Mouse (Mus musculus): ENCODE results near the gene Unc5c. TPM values are rescaled to one million over a fixed set of nuclear protein-coding genes. Genes with fewer than 3 reads are reported as not detected.

Gene Unc5c
- polyA plus RNA-seq, 1 experiment from 2014 or later = 0.35 TPM

DNA sequence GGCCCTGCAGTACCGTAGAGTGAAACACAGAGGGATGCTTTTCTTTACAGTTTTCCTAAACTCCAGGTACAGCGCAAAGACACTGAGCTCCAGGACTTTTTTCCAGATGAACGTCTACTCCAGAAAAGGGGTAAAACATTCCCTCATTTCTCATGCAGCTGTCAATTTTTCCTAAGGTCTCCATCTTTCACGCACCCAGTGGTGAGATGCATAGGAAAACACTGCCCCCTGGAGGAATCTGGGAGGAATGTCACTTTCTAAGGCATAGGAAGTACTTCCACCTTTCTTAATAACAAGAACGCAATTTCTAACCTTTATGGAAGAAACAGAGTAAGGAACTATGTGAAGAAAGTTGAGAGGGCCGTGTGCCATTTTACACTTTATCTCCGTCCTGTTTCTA, 373.8 kb downstream of the Unc5c start:
- H3K9me3 ChIP-seq (replicated peaks) = no peaks in the 10 kb centered on the region
- WGBS (ENCODE audit: insufficient replicate concordance) = 30% methylated on average over 7 of the region's 7 CpGs
- no peaks in the 10 kb centered on the region for H3K27me3 ChIP-seq
- no peak for DNase-seq
- no peak overlapping the region for H3K27ac ChIP-seq
- no peak overlapping the region for H3K9ac ChIP-seq
- H3K4me3 ChIP-seq (replicated peaks) = no peak overlapping the region
- no peak overlapping the region for H3K4me2 ChIP-seq
- ATAC-seq (ENCODE audit: low read depth) = no peak
- H3K4me1 ChIP-seq (replicated peaks) = no peaks in the 10 kb centered on the region
- H3K36me3 ChIP-seq = no peaks in the 10 kb centered on the region

DNA sequence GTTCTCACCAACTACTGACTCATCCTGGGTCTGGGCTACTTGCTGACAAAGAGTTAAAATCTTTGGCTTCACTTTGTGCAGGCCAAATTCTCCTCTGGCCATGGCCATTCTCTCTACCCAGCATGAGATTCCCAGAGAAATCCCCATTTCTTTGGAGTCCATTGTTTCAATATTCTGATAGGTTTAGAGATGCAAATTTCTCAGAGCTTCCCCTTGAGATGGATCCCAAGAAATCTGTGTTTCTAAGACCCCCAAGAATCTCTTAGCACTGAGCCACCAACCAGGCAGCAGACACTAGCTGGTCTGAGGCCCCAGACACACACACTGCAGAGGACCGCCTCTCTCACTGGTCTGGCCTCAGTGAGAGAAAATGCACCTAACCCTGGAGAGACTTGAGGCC, 384.2 kb downstream of the Unc5c start:
- no peak for DNase-seq
- Histone ChIP-seq H3K9me3 (replicated peaks) (no peaks in the 10 kb centered on the region), H3K27ac (no peak overlapping the region), H3K4me2 (no peak overlapping the region), H3K27me3 (no peaks in the 10 kb centered on the region), H3K36me3 (no peaks in the 10 kb centered on the region), H3K4me3 (replicated peaks) (no peak overlapping the region), H3K9ac (no peak overlapping the region), H3K4me1 (replicated peaks) (no peaks in the 10 kb centered on the region)
- ATAC-seq (ENCODE audit: low read depth) = no peak
- 31% methylated on average over 1 of the region's 1 CpGs for WGBS (ENCODE audit: insufficient replicate concordance)

DNA sequence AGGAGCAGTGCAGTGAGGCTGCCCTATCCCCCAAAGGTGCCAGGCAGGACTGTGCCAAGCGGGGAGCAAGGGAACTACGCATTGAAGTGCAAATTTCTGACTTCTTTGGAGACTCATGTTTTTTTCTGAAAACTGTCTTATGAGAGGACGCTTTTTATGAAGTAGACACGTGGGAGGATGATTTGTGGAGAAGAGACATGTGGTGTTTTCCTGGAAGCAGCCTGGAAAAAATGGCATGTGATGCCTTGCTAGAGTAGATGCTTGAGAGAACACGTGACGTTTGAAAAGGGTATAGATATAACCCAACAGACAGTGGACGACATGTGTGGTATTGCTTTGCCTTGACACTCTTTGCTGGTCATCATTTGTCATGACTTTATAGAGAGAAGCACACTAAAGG, 385.1 kb downstream of the Unc5c start:
- ATAC-seq (ENCODE audit: low read depth) (no peak), DNase-seq (no peak)
- no peak overlapping the region for H3K4me3 ChIP-seq (replicated peaks)
- H3K9me3 ChIP-seq (replicated peaks) = no peaks in the 10 kb centered on the region
- WGBS (ENCODE audit: insufficient replicate concordance) = 58% methylated on average over 7 of the region's 7 CpGs
- no peak overlapping the region for H3K4me2 ChIP-seq
- no peak overlapping the region for H3K9ac ChIP-seq
- no peak overlapping the region for H3K27ac ChIP-seq
- no peaks in the 10 kb centered on the region for H3K27me3 ChIP-seq
- H3K4me1 ChIP-seq (replicated peaks) = no peaks in the 10 kb centered on the region
- H3K36me3 ChIP-seq = no peaks in the 10 kb centered on the region

DNA sequence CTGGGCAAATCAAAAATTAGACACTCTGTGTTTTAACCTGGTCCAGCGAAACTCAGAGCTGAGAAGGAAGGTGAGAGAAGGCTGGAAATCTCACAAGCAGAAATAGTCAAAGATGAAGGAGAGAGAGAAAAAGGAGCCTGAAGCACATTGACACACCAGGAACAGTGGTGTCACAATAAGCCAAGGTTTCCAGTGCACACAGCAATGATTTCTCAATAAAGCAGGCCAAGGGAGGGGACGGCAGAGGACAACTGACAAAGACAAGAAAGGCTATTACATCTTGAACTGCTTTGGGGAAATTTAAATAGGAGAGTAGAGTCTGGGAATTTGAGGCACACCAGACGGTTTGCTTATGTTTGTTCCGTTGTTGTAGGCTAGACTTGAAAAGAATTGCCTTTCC, 389.3 kb downstream of the Unc5c start:
- H3K9ac ChIP-seq = no peak overlapping the region
- no peak for ATAC-seq (ENCODE audit: low read depth)
- H3K4me3 ChIP-seq (replicated peaks) = no peak overlapping the region
- no peak for DNase-seq
- no peak overlapping the region for H3K4me2 ChIP-seq
- 69% methylated on average over 4 of the region's 4 CpGs for WGBS (ENCODE audit: insufficient replicate concordance)
- no peaks in the 10 kb centered on the region for H3K4me1 ChIP-seq (replicated peaks)
- no peaks in the 10 kb centered on the region for H3K9me3 ChIP-seq (replicated peaks)
- H3K27me3 ChIP-seq = no peaks in the 10 kb centered on the region
- H3K36me3 ChIP-seq = no peaks in the 10 kb centered on the region
- no peak overlapping the region for H3K27ac ChIP-seq

DNA sequence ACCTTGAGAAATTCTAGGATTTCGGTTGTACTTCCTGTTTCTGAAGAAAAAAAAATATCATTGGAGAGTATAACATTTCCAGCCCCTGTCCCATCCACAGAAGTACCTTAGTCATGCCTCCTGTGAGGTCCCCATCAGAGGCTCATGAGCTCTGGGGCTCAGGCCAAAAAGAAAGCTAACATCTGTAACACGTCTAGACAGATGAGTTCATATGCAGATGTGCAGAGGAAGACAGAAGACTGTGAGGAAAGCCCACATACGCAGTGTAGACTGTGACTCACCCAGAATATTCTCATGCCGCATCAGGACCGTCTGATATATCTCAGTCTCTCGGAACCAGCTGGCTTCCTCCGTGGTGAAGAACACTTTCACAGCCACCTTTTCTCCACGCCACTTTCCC, 392.1 kb downstream of the Unc5c start:
- no peaks in the 10 kb centered on the region for H3K27me3 ChIP-seq
- H3K4me2 ChIP-seq = no peak overlapping the region
- DNase-seq (no peak), ATAC-seq (ENCODE audit: low read depth) (no peak)
- no peak overlapping the region for H3K27ac ChIP-seq
- 74% methylated on average over 8 of the region's 8 CpGs for WGBS (ENCODE audit: insufficient replicate concordance)
- no peak overlapping the region for H3K4me3 ChIP-seq (replicated peaks)
- no peaks in the 10 kb centered on the region for H3K4me1 ChIP-seq (replicated peaks)
- no peaks in the 10 kb centered on the region for H3K36me3 ChIP-seq
- no peak overlapping the region for H3K9ac ChIP-seq
- H3K9me3 ChIP-seq (replicated peaks) = no peaks in the 10 kb centered on the region

DNA sequence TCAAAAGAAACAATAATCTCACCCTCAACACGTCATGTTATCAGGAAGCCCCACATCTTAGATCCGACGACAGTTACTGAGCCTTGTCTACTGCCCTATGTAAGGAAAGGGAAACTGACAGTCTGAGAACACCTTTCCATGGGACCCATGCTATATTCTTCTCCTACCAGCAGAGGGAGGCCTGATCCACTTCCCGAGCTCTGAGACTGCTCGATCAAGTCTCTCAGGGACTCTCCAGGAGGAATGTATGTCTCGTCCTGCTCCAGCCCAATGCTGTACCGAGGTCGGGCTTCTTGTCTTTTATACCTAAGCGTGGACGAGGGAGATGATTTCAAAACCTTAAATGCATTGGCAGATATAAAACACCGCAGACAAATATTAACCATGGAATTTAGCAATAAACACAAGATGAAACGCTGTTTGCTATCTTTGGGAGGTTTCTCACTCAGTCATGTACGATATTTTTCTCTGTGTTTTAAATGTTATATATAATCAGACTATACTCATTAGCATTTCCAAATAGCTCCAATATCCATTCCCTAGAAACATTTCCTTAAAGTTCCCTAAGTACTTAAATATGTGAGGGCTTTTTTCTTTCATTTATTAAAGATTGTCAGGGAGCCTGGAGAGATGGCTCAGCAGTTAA, 397.9 kb downstream of the Unc5c start:
- Histone ChIP-seq H3K4me2 (no peak overlapping the region), H3K4me3 (replicated peaks) (no peak overlapping the region), H3K4me1 (replicated peaks) (no peaks in the 10 kb centered on the region), H3K9me3 (replicated peaks) (no peaks in the 10 kb centered on the region), H3K36me3 (no peaks in the 10 kb centered on the region), H3K27me3 (no peaks in the 10 kb centered on the region), H3K27ac (no peak overlapping the region), H3K9ac (no peak overlapping the region)
- peak; percentile 48; the same call in 1 of the 2 replicates for ATAC-seq (ENCODE audit: low read depth)
- DNase-seq = no peak
- WGBS (ENCODE audit: insufficient replicate concordance) = 17% methylated on average over 13 of the region's 13 CpGs

DNA sequence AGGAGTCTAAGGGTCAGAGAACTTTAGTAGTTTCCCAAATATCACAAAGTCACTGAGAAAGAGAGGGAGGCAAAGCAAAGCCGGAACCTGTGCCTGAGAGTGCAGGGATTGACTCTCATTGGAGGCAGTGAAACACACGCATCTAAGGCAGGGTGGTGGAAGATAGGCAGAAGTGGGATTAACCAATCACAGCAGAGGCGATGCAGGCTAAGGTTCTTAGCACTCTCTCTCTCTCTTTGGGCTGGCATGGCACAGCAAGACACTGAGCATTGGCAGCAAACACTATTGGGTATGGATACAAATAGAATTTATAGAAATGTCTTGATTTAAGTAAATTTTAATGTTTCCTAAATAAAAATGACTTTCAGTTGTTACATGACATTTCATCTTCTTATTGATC, 406.8 kb downstream of the Unc5c start:
- Histone ChIP-seq H3K4me2 (no peak overlapping the region), H3K9me3 (replicated peaks) (no peaks in the 10 kb centered on the region), H3K27ac (no peak overlapping the region), H3K4me1 (replicated peaks) (no peaks in the 10 kb centered on the region), H3K36me3 (no peaks in the 10 kb centered on the region), H3K27me3 (no peaks in the 10 kb centered on the region), H3K9ac (no peak overlapping the region), H3K4me3 (replicated peaks) (no peak overlapping the region)
- no peak for ATAC-seq (ENCODE audit: low read depth)
- WGBS (ENCODE audit: insufficient replicate concordance) = 47% methylated on average over 3 of the region's 3 CpGs
- no peak for DNase-seq

DNA sequence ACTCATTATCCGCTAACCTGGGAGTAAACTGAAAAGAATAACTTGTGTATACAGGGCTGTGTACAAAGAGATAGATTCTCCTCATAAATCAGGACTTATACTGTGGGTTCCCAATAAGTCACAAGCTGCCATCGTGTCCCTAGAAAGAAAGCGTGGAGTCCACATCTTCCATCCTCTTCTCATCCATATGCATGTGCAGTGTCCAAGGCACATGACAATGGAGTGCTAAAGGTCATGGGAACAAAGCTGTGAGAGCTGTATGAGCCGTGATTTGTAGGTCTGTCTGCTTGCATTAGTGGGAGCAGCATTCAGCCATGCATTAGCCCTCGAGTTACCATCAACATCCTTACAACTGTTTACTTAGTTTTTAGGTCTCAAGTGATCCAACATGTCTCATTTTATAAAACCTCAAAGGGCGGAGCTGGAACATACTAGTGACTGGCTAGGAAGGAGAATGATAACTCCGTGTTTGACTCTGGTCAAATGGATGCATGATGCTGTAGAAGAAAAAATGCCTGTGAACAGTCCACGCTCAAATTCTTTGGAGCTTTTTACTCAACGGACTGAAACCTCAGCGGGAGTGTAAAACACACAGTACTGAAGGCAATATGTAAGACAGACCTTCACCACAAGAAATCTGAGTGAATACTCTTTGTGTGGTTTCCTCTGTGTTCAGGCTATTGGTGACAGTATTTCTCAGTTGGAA, 407.5 kb downstream of the Unc5c start:
- Histone ChIP-seq H3K9me3 (replicated peaks) (no peaks in the 10 kb centered on the region), H3K27ac (no peak overlapping the region), H3K36me3 (no peaks in the 10 kb centered on the region), H3K4me2 (no peak overlapping the region), H3K27me3 (no peaks in the 10 kb centered on the region), H3K9ac (no peak overlapping the region), H3K4me1 (replicated peaks) (no peaks in the 10 kb centered on the region), H3K4me3 (replicated peaks) (no peak overlapping the region)
- WGBS (ENCODE audit: insufficient replicate concordance) = 60% methylated on average over 10 of the region's 10 CpGs
- no peak for DNase-seq
- no peak for ATAC-seq (ENCODE audit: low read depth)

DNA sequence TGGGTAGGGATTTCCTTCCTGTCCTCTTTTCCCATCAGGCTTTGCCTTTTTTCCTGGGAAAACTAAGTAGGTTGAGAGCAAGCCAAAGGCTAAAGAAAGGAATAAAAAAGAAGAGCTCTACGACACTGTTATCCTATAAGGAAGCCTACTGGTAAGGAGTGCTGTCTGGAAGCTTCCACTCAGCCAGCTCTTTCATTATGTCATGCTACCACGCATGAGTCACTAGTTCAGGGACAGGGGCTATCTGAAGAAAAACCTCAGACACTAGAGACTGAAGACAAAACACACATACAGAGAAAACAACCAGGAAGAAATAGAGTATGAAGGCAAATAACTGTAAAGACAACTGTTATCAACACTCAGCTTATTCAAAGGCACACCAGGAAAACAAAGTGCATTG, 417.5 kb downstream of the Unc5c start:
- Histone ChIP-seq H3K27me3 (no peaks in the 10 kb centered on the region), H3K9ac (no peak overlapping the region), H3K4me3 (replicated peaks) (no peak overlapping the region), H3K4me2 (no peak overlapping the region), H3K9me3 (replicated peaks) (no peaks in the 10 kb centered on the region), H3K27ac (no peak overlapping the region), H3K36me3 (no peaks in the 10 kb centered on the region), H3K4me1 (replicated peaks) (no peaks in the 10 kb centered on the region)
- DNase-seq (no peak), ATAC-seq (ENCODE audit: low read depth) (no peak)
- WGBS (ENCODE audit: insufficient replicate concordance) = 48% methylated on average over 2 of the region's 2 CpGs

DNA sequence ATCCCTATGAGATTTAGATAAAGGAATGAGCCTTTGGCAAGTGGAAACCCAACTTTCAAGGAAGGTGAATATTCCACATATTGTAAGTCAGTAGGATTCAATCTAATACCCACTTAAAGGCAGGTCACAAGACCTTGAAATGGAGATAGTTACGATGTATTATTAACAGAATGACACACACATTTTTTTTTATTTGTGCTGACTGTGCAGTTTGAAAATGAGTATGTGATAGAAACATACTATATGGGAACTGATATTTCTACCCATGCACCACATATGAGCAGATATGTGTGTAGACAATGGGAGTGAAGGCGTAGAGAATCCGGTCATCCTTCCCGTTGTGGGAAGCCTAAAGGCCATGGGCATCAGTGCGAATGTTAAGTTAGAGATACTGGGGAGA, 419.2 kb downstream of the Unc5c start:
- no peaks in the 10 kb centered on the region for H3K4me1 ChIP-seq (replicated peaks)
- H3K27me3 ChIP-seq = no peaks in the 10 kb centered on the region
- DNase-seq (no peak), ATAC-seq (ENCODE audit: low read depth) (no peak)
- no peaks in the 10 kb centered on the region for H3K9me3 ChIP-seq (replicated peaks)
- H3K4me3 ChIP-seq (replicated peaks) = no peak overlapping the region
- H3K4me2 ChIP-seq = no peak overlapping the region
- 81% methylated on average over 5 of the region's 5 CpGs for WGBS (ENCODE audit: insufficient replicate concordance)
- H3K9ac ChIP-seq = no peak overlapping the region
- no peaks in the 10 kb centered on the region for H3K36me3 ChIP-seq
- no peak overlapping the region for H3K27ac ChIP-seq
